Mouse (Mus musculus): Measurements from ENCODE around the gene V1ra8. TPM values are rescaled to one million over a fixed set of nuclear protein-coding genes. Genes with fewer than 3 reads are reported as not detected.
"Not testable (repeated sequence)": the region's sequence is repeated elsewhere in the genome, so short reads cannot be mapped to it uniquely, and the experiment has no call there.

The V1ra8 gene
- total RNA-seq (2021), result not detected
- long read RNA-seq, result 0 reads

GRCm38 (mm10) chr6:90202493-90202892, at the start of gene V1ra8:
V1ra8 (plus strand) TSS chr6:90202793.
- not testable (repeated sequence) for DNase-seq (ENCODE audit: low spot score in 2 of 2)

GRCm38 (mm10) chr6:90160139-90160538, 42.5 kb upstream of the V1ra8 start:
- no peak for DNase-seq (ENCODE audit: low spot score in 2 of 2)

DNA sequence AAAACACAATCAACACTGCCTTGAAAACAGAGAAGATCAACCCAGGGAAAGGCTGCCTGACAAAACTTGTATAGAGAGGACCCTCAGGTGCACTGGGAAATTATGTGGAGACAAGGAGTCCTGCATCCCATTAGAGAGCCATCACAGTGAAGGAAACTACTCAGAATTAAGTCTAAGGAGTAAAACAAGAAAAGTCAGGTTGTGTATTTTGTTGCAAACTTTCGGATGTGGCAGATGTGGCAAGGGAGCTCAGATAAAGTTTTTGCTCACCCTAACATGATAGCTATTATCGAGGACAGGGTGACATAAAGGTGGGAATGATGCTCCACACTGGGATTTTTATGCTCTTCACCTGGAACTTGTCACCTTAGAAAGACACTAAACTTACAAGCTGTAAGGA, 28.1 kb upstream of the V1ra8 start, which contains the start of gene Vmn1r52:
Gene Vmn1r52, plus strand, starts transcription at position 301 of the 400 bp plus-strand sequence.
- no peak for DNase-seq (ENCODE audit: low spot score in 2 of 2)

DNA sequence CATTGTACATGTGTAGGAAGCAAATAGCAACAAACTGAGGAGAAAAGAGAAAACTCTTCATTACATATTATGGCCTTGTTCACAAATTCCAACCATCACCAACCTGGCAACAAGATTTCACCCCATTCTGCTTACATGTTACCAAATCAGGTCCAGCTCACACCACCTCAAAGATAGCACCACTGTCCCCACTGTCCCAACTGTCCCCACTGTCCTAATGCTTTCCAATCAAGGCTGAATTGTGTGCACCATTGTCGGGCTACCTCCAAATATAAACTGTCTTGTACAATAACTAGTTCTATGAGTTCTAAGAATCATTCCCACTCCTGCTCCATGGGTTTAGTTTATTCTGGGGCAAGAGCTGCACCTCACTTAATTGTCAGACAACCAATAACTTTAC, 21.7 kb downstream of the V1ra8 start, which contains the start of gene Vmn1r53:
Gene Vmn1r53, minus strand, starts transcription at position 101 of the 400 bp plus-strand sequence.
- DNase-seq (ENCODE audit: low spot score in 2 of 2), result no peak

DNA sequence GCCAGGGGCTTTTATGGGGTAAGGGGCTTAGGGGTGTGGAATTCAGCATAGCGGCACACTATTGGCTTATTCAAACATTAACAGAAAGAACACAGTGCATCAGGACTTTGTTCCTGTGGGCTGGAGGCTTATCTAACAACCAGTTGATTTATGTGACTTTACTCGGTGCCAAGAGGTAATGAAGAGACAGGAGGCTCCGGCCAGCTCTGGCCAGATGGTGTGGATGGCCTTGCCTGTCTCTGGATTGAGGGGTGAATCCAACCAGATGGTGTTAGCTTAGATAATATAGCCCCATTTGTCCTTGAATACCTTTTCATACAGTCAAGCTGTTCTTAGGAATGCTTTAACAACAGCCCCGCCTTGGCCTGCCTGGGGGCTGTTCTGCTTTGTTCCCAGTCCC, 29.5 kb downstream of the V1ra8 start:
- not testable (repeated sequence) for DNase-seq (ENCODE audit: low spot score in 2 of 2)

GRCm38 (mm10) chr6:90232681-90233080, 30.1 kb downstream of the V1ra8 start:
- DNase-seq (ENCODE audit: low spot score in 2 of 2), result no peak

DNA sequence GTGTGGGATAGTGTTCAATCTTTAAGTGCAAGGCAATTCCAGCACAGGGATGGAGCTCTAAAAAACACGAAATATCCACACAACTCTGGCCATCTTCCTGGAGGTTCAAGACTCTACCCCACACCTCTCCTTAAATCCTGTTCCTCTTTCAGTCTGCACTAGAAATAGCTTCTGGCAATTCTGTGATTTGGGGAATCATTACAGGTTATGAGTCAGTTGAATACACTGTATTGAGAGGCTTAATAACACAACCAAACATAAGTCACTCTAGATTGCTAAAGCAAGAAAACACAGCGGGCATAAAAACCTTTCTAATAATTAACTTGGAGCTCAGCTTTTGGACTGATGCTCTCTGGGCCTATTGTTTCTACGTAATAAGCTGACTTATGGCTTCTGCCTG, 41.4 kb downstream of the V1ra8 start:
- no peak for DNase-seq (ENCODE audit: low spot score in 2 of 2)

DNA sequence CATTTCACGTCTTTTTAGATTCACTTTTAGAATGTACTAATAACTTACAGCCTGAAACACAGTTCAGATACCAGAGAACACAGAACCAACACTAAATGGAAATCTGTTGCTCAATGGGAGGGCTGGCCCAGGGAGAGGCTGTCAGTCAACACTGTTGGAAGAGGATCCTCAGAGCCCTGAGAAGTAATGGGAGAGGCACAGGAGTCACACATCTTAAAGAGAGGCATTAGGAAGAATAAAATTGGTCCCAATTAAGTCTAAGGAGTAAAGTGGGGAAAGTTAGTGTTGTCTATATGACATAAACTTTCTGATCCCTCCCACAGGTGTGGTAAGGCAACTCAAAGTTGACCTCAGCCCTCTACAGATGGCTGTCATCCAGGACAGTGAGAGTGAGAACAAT, 43.4 kb downstream of the V1ra8 start, which contains the start of gene Vmn1r54:
Gene Vmn1r54, plus strand, starts transcription at position 301 of the 400 bp plus-strand sequence.
- no peak for DNase-seq (ENCODE audit: low spot score in 2 of 2)

Other genes starting within 250 kb of the V1ra8 start
- gene Vmn1r46, start 233.5 kb upstream of the V1ra8 start, total RNA-seq (2021), result not detected
- gene Vmn1r47, start 186.6 kb upstream of the V1ra8 start, total RNA-seq (2021), result not detected
- not detected for gene Vmn1r48, start 166.0 kb upstream of the V1ra8 start, total RNA-seq (2021)
- not detected for gene Vmn1r49, start 124.3 kb upstream of the V1ra8 start, total RNA-seq (2021)
- not detected for gene Vmn1r50, start 101.4 kb upstream of the V1ra8 start, total RNA-seq (2021)
- gene Vmn1r51, start 80.2 kb upstream of the V1ra8 start, total RNA-seq (2021), result not detected
- gene Vmn1r52, start 28.0 kb upstream of the V1ra8 start, total RNA-seq (2021), result not detected
- not detected for gene Vmn1r53, start 21.6 kb downstream of the V1ra8 start, total RNA-seq (2021)
- gene Vmn1r54, start 43.5 kb downstream of the V1ra8 start, total RNA-seq (2021), result not detected
- gene BC048671, start 98.4 kb downstream of the V1ra8 start, total RNA-seq (2021), result not detected
- not detected for gene Chst13, start 122.4 kb downstream of the V1ra8 start, total RNA-seq (2021)
- gene Uroc1, start 130.5 kb downstream of the V1ra8 start, total RNA-seq (2021), result not detected
- gene Zxdc, start 166.7 kb downstream of the V1ra8 start, total RNA-seq (2021), result 10 to 100 TPM; 28.4 to 28.5 TPM
- gene Cfap100, start 226.0 kb downstream of the V1ra8 start, total RNA-seq (2021), result 10 to 100 TPM; 12.6 to 19.4 TPM